Mouse (Mus musculus): ENCODE data around the gene Foxred2. TPM values are rescaled to one million over a fixed set of nuclear protein-coding genes. Genes with fewer than 3 reads are reported as not detected.
A peak's percentile ranks its signal among the peaks of the same experiment; 100 is the strongest.

Gene Foxred2
- total RNA-seq, 2 experiments from 2014 or later, result 1.4 to 1.5 TPM

- DNase-seq (ENCODE audit: low spot score in 2 of 2), result no peak
These were observed 3.6 kb downstream of the Foxred2 start for GRCm38 (mm10) chr15:77952921-77953320.

GRCm38 (mm10) chr15:77949061-77949460 is 7.5 kb downstream of the Foxred2 start:
- no peak for DNase-seq (ENCODE audit: low spot score in 2 of 2)

- DNase-seq (ENCODE audit: low spot score in 2 of 2), result peak in 1 of 2 experiments; percentile 20
These were observed 10.8 kb downstream of the Foxred2 start for GRCm38 (mm10) chr15:77945711-77946110.

- no peak for DNase-seq (ENCODE audit: low spot score in 2 of 2)
These were observed 15.0 kb downstream of the Foxred2 start for GRCm38 (mm10) chr15:77941563-77941962.

- DNase-seq (ENCODE audit: low spot score in 2 of 2), result no peak
These were observed 18.0 kb downstream of the Foxred2 start for GRCm38 (mm10) chr15:77938516-77938915.

GRCm38 (mm10) chr15:77935673-77936375 is 20.7 kb downstream of the Foxred2 start:
- DNase-seq (ENCODE audit: low spot score in 2 of 2), result no peak

- DNase-seq (ENCODE audit: low spot score in 2 of 2), result no peak
These were observed 21.6 kb downstream of the Foxred2 start for GRCm38 (mm10) chr15:77934968-77935367.

- DNase-seq (ENCODE audit: low spot score in 2 of 2), result no peak
These were observed 22.2 kb downstream of the Foxred2 start for GRCm38 (mm10) chr15:77934326-77934725.

- peak; percentile 97 to 99 for DNase-seq (ENCODE audit: low spot score in 2 of 2)
These were observed 22.8 kb downstream of the Foxred2 start for GRCm38 (mm10) chr15:77933770-77934169.

GRCm38 (mm10) chr15:77933222-77933621 is 23.3 kb downstream of the Foxred2 start:
- no peak for DNase-seq (ENCODE audit: low spot score in 2 of 2)

- DNase-seq (ENCODE audit: low spot score in 2 of 2), result no peak
These were observed 24.9 kb downstream of the Foxred2 start for GRCm38 (mm10) chr15:77931689-77932016.

- DNase-seq (ENCODE audit: low spot score in 2 of 2), result no peak
These were observed 25.4 kb downstream of the Foxred2 start for GRCm38 (mm10) chr15:77930986-77931688.

- DNase-seq (ENCODE audit: low spot score in 2 of 2), result no peak
These were observed 26.7 kb downstream of the Foxred2 start for GRCm38 (mm10) chr15:77929804-77930203.

- peak; percentile 78 to 94 for DNase-seq (ENCODE audit: low spot score in 2 of 2)
These were observed 27.7 kb downstream of the Foxred2 start, which contains the start of gene Txn2 for GRCm38 (mm10) chr15:77928673-77929331. Gene Txn2 (minus strand): TSS chr15:77929006.

GRCm38 (mm10) chr15:77928091-77928490 is 28.4 kb downstream of the Foxred2 start:
- DNase-seq (ENCODE audit: low spot score in 2 of 2), result no peak

- DNase-seq (ENCODE audit: low spot score in 2 of 2), result no peak
These were observed 29.6 kb downstream of the Foxred2 start for GRCm38 (mm10) chr15:77926921-77927320.

GRCm38 (mm10) chr15:77925195-77925594 is 31.3 kb downstream of the Foxred2 start:
- DNase-seq (ENCODE audit: low spot score in 2 of 2), result no peak

GRCm38 (mm10) chr15:77923267-77924035 is 33.1 kb downstream of the Foxred2 start:
- no peak for DNase-seq (ENCODE audit: low spot score in 2 of 2)

- no peak for DNase-seq (ENCODE audit: low spot score in 2 of 2)
These were observed 33.8 kb downstream of the Foxred2 start for GRCm38 (mm10) chr15:77922710-77923109.

GRCm38 (mm10) chr15:77921636-77922035 is 34.9 kb downstream of the Foxred2 start:
- no peak for DNase-seq (ENCODE audit: low spot score in 2 of 2)
